Mouse (Mus musculus) layer of hippocampus, adult 9-11 months (tissue): ENCODE data around the gene 1700025G04Rik.

Experiments
- DNase-seq: peaks from one replicate; pipeline ENCODE4 v3.0.0; 2022

Gene 1700025G04Rik

GRCm38 (mm10) chr1:151890041-151890621, 199.8 kb downstream of the 1700025G04Rik start:
- DNase-seq: peak; percentile 28

- DNase-seq: no peak
Measured at GRCm38 (mm10) chr1:151887631-151888030, 202.3 kb downstream of the 1700025G04Rik start.

- DNase-seq: no peak
Measured at GRCm38 (mm10) chr1:151887126-151887525, 202.8 kb downstream of the 1700025G04Rik start.

- DNase-seq: no peak
Measured at GRCm38 (mm10) chr1:151886171-151886570, 203.8 kb downstream of the 1700025G04Rik start.

GRCm38 (mm10) chr1:151881253-151881652, 208.7 kb downstream of the 1700025G04Rik start:
- no peak for DNase-seq

GRCm38 (mm10) chr1:151880731-151881130, 209.2 kb downstream of the 1700025G04Rik start:
- no peak for DNase-seq

- no peak for DNase-seq
Measured at GRCm38 (mm10) chr1:151879966-151880365, 210.0 kb downstream of the 1700025G04Rik start.

GRCm38 (mm10) chr1:151879308-151879850, 210.5 kb downstream of the 1700025G04Rik start:
- no peak for DNase-seq

- DNase-seq: no peak
Measured at GRCm38 (mm10) chr1:151878411-151878810, 211.5 kb downstream of the 1700025G04Rik start.

- DNase-seq: no peak
Measured at GRCm38 (mm10) chr1:151872971-151873370, 217.0 kb downstream of the 1700025G04Rik start.

- no peak for DNase-seq
Measured at GRCm38 (mm10) chr1:151864326-151864725, 225.6 kb downstream of the 1700025G04Rik start.

GRCm38 (mm10) chr1:151863797-151864147, 226.2 kb downstream of the 1700025G04Rik start:
- DNase-seq: no peak

- no peak for DNase-seq
Measured at GRCm38 (mm10) chr1:151863135-151863796, 226.7 kb downstream of the 1700025G04Rik start.

GRCm38 (mm10) chr1:151862109-151862508, 227.8 kb downstream of the 1700025G04Rik start:
- no peak for DNase-seq

- no peak for DNase-seq
Measured at GRCm38 (mm10) chr1:151861334-151861995, 228.5 kb downstream of the 1700025G04Rik start.

GRCm38 (mm10) chr1:151858474-151858873, 231.5 kb downstream of the 1700025G04Rik start:
- DNase-seq: no peak

GRCm38 (mm10) chr1:151855561-151855960, 234.4 kb downstream of the 1700025G04Rik start:
- DNase-seq: no peak

- no peak for DNase-seq
Measured at GRCm38 (mm10) chr1:151851976-151852375, 237.9 kb downstream of the 1700025G04Rik start.

GRCm38 (mm10) chr1:151851051-151851848, 238.7 kb downstream of the 1700025G04Rik start:
- DNase-seq: no peak

GRCm38 (mm10) chr1:151849993-151850608, 239.8 kb downstream of the 1700025G04Rik start:
- no peak for DNase-seq

- DNase-seq: no peak
Measured at GRCm38 (mm10) chr1:151848286-151848685, 241.6 kb downstream of the 1700025G04Rik start.
